Mouse (Mus musculus) heart, embryonic 13.5 days (tissue): ENCODE results near the gene Cdc73. TPM values are rescaled to one million over a fixed set of nuclear protein-coding genes. Genes with fewer than 3 reads are reported as not detected.

Source experiments
- polyA plus RNA-seq: library from polyadenylated mRNA; unstranded; fragments of >200 nt; fragmentation: Nextera tagmentation; extraction: Ambion mirVana; gene quantifications from 2 replicates; pipeline ENCODE4 v1.2.1, GENCODE M21; 2015

Gene Cdc73
- polyA plus RNA-seq, 1 experiment from 2014 or later = 16.7 TPM

Other genes starting within 250 kb of the Cdc73 start
- gene B3galt2, start 62.2 kb downstream of the Cdc73 start, polyA plus RNA-seq = 0.15 and 0.22 TPM in 2 replicates
- 89.8 and 90.0 TPM in 2 replicates for gene Glrx2, start 13.4 kb upstream of the Cdc73 start, polyA plus RNA-seq
- 12.2 and 14.4 TPM in 2 replicates for gene Trove2, start 74.2 kb upstream of the Cdc73 start, polyA plus RNA-seq
- 59.0 and 73.4 TPM in 2 replicates for gene Uchl5, start 74.4 kb upstream of the Cdc73 start, polyA plus RNA-seq